Mouse (Mus musculus) kidney, postnatal 0 days (tissue): Measurements from ENCODE around the gene Cirbp. TPM values are rescaled to one million over a fixed set of nuclear protein-coding genes. Genes with fewer than 3 reads are reported as not detected.

Experiments
- ATAC-seq: fragments of 200-750 bp; cut with Nextera tagmentation; replicated peaks from 2 replicates; pipeline ENCODE4 v1.8.0; 2017; ENCODE audit warnings: low read depth, moderate number of reproducible peaks, moderate TSS enrichment, moderate library complexity; ENCODE audit not compliant: low FRiP score
- DNase-seq: peaks from one replicate; pipeline ENCODE4 v3.0.0-alpha.2; 2016; ENCODE audit warnings: low spot score
- H3K27ac ChIP-seq: fragments of 300-500 bp; sonication (generic); 2 replicates; pipeline ENCODE4 v1.5.1; 2014; ENCODE audit warnings: mild to moderate bottlenecking
- H3K27me3 ChIP-seq: fragments of 300-500 bp; sonication (generic); 2 replicates; pipeline ENCODE4 v1.6.1; 2014; ENCODE audit warnings: low read length, mixed read lengths; ENCODE audit not compliant: insufficient read depth
- H3K36me3 ChIP-seq: fragments of 300-500 bp; sonication (generic); 2 replicates; pipeline ENCODE4 v1.6.1; 2014; ENCODE audit warnings: low read length, mixed read lengths; ENCODE audit not compliant: insufficient read depth
- H3K4me1 ChIP-seq: fragments of 300-500 bp; sonication (generic); replicated peaks from 2 replicates; pipeline ENCODE4 v1.6.1; 2014; ENCODE audit warnings: antibody characterized with exemption, low read length, mixed read lengths; ENCODE audit not compliant: insufficient read depth
- H3K4me2 ChIP-seq: fragments of 300-500 bp; sonication (generic); 2 replicates; pipeline ENCODE4 v1.6.1; 2014; ENCODE audit warnings: mild to moderate bottlenecking, low read length, moderate library complexity, mixed read lengths
- H3K4me3 ChIP-seq: fragments of 300-500 bp; sonication (generic); replicated peaks from 2 replicates; pipeline ENCODE4 v1.5.1; 2014; ENCODE audit warnings: low read depth, low read length
- H3K9ac ChIP-seq: fragments of 300-500 bp; sonication (generic); 2 replicates; pipeline ENCODE4 v1.6.1; 2014; ENCODE audit warnings: low read depth, low read length
- H3K9me3 ChIP-seq: fragments of 300-500 bp; sonication (generic); replicated peaks from 2 replicates; pipeline ENCODE4 v1.6.1; 2016; ENCODE audit warnings: low read length, inconsistent platforms, mixed read lengths
- CTCF ChIP-seq: IDR thresholded peaks from 2 replicates; pipeline ENCODE4 v1.5.1; 2016; ENCODE audit warnings: antibody characterized with exemption, low read depth, mild to moderate bottlenecking, moderate library complexity
- WGBS: fragments of 180-500 bp; shearing (Covaris S2); extraction: QIAGEN DNeasy Blood & Tissue Kit; methylation state at CpG from one replicate; pipeline ENCODE4 v1.1.7; 2014; 5-methylcytosine and 5-hydroxymethylcytosine counted together
- polyA plus RNA-seq: library from polyadenylated mRNA; unstranded; fragments of >200 nt; fragmentation: Nextera tagmentation; extraction: Ambion mirVana; gene quantifications from 2 replicates; pipeline ENCODE4 v1.2.1, GENCODE M21; 2015

The Cirbp gene
- polyA plus RNA-seq, 1 experiment from 2014 or later, result 317 TPM

GRCm38 (mm10) chr10:80177441-80178279 is 11.9 kb downstream of the Cirbp start:
- Histone ChIP-seq H3K27me3 (no peaks in the 10 kb centered on the region), H3K9me3 (no peaks in the 10 kb centered on the region), H3K4me1 (0 out of 2 replicates have a peak, but pooled peaks cover 3% of the 10 kb centered on the region), H3K4me3 (no peak overlapping the region), H3K4me2 (no peak overlapping the region), H3K36me3 (no peaks in the 10 kb centered on the region), H3K27ac (no peak overlapping the region), H3K9ac (no peak overlapping the region)
- no peak for ATAC-seq
- DNase-seq, result no peak
- 75% methylated on average over 7 of the region's 7 CpGs for WGBS
- no peak for TF ChIP-seq CTCF

GRCm38 (mm10) chr10:80179068-80180051 is 13.6 kb downstream of the Cirbp start, which contains the start of gene Efna2:
Efna2 (plus strand) TSS chr10:80179482.
- H3K27me3 ChIP-seq, result no peaks in the 10 kb centered on the region
- H3K9me3 ChIP-seq, result no peaks in the 10 kb centered on the region
- no peak within 1 kb of the TSS for H3K27ac ChIP-seq
- peak; percentile 19; the same call in 1 of the 2 replicates for TF ChIP-seq CTCF
- no peaks in the 10 kb centered on the region for H3K36me3 ChIP-seq
- DNase-seq (no peak), ATAC-seq (peak; percentile 33)
- H3K9ac ChIP-seq, result peak within 1 kb of the TSS; percentile 79
- H3K4me3 ChIP-seq, result peak within 1 kb of the TSS; percentile 69
- peak within 1 kb of the TSS; percentile 70 for H3K4me2 ChIP-seq
- WGBS, result 5% methylated on average over 82 of the region's 106 CpGs
- H3K4me1 ChIP-seq, result 0 out of 2 replicates have a peak, but pooled peaks cover 3% of the 10 kb centered on the region

- ATAC-seq, result no peak
- WGBS, result 51% methylated on average over 6 of the region's 6 CpGs
- no peak overlapping the region for H3K27ac ChIP-seq
Measured at GRCm38 (mm10) chr10:80180288-80180687, 14.5 kb downstream of the Cirbp start.

GRCm38 (mm10) chr10:80180823-80181222 is 15.0 kb downstream of the Cirbp start:
- H3K4me2 ChIP-seq, result peak overlapping the region; percentile 70; the same call in 1 of the 2 replicates
- TF ChIP-seq CTCF, result no peak
- H3K27ac ChIP-seq, result no peak overlapping the region
- ATAC-seq, result no peak
- no peaks in the 10 kb centered on the region for H3K27me3 ChIP-seq
- 0 out of 2 replicates have a peak, but pooled peaks cover 3% of the 10 kb centered on the region for H3K4me1 ChIP-seq
- DNase-seq, result no peak
- no peak overlapping the region for H3K9ac ChIP-seq
- H3K9me3 ChIP-seq, result no peaks in the 10 kb centered on the region
- H3K4me3 ChIP-seq, result no peak overlapping the region
- H3K36me3 ChIP-seq, result no peaks in the 10 kb centered on the region
- WGBS, result 49% methylated on average over 5 of the region's 5 CpGs

More at GRCm38 (mm10) chr10:80180288-80180687, 14.5 kb downstream of the Cirbp start:
- no peak for DNase-seq
- H3K9me3 ChIP-seq, result no peaks in the 10 kb centered on the region
- H3K4me3 ChIP-seq, result peak overlapping the region; percentile 5; the same call in 1 of the 2 replicates
- 0 out of 2 replicates have a peak, but pooled peaks cover 3% of the 10 kb centered on the region for H3K4me1 ChIP-seq
- no peak for TF ChIP-seq CTCF
- H3K9ac ChIP-seq, result no peak overlapping the region
- H3K27me3 ChIP-seq, result no peaks in the 10 kb centered on the region
- peak overlapping the region; percentile 70 for H3K4me2 ChIP-seq
- H3K36me3 ChIP-seq, result no peaks in the 10 kb centered on the region

GRCm38 (mm10) chr10:80182547-80182946 is 16.8 kb downstream of the Cirbp start:
- Histone ChIP-seq H3K4me1 (0 out of 2 replicates have a peak, but pooled peaks cover 3% of the 10 kb centered on the region), H3K4me3 (no peak overlapping the region), H3K9me3 (no peaks in the 10 kb centered on the region), H3K27ac (no peak overlapping the region), H3K9ac (no peak overlapping the region), H3K36me3 (no peaks in the 10 kb centered on the region), H3K27me3 (no peaks in the 10 kb centered on the region), H3K4me2 (no peak overlapping the region)
- ATAC-seq, result no peak
- 86% methylated on average over 7 of the region's 7 CpGs for WGBS
- no peak for TF ChIP-seq CTCF
- no peak for DNase-seq

- WGBS, result 45% methylated on average over 27 of the region's 27 CpGs
- H3K36me3 ChIP-seq, result no peaks in the 10 kb centered on the region
- H3K27me3 ChIP-seq, result peaks cover 13% of the 10 kb centered on the region
- H3K9me3 ChIP-seq, result no peaks in the 10 kb centered on the region
- no peak overlapping the region for H3K27ac ChIP-seq
- no peak for DNase-seq
- H3K4me3 ChIP-seq, result no peak overlapping the region
- no peak overlapping the region for H3K4me2 ChIP-seq
- H3K4me1 ChIP-seq, result no peaks in the 10 kb centered on the region
- no peak overlapping the region for H3K9ac ChIP-seq
- no peak for ATAC-seq
- no peak for TF ChIP-seq CTCF
Measured at GRCm38 (mm10) chr10:80186649-80187048, 20.9 kb downstream of the Cirbp start.
